Mouse (Mus musculus) C2C12 (cell line): ENCODE measurements at regions not wholly inside any gene's neighbourhood (a gene's known extent, or its start where the extent isn't known, plus 50 kb on each side); places are given as distances from the start of the nearest gene placed in this dataset.
"Not testable (repeated sequence)": the region's sequence is repeated elsewhere in the genome, so short reads cannot be mapped to it uniquely, and the experiment has no call there.

Experiments used
- H3K27me3 ChIP-seq: one replicate; pipeline ENCODE4 v1.6.1; 2011; ENCODE audit not compliant: control insufficient read depth, insufficient read depth, insufficient read length
- H3K36me3 ChIP-seq: one replicate; pipeline ENCODE4 v1.6.1; 2011; ENCODE audit not compliant: control insufficient read depth, insufficient read depth
- H3K4me3 ChIP-seq: one replicate; pipeline ENCODE4 v1.5.1; 2011; ENCODE audit warnings: mild to moderate bottlenecking, control low read depth; ENCODE audit not compliant: poor library complexity, insufficient read depth, severe bottlenecking
- H3K79me2 ChIP-seq: one replicate; pipeline ENCODE4 v1.6.1; 2011; ENCODE audit not compliant: control insufficient read depth, insufficient read depth
- H3K79me3 ChIP-seq: one replicate; pipeline ENCODE4 v1.6.1; 2011; ENCODE audit warnings: low read depth, control low read depth
- H3ac ChIP-seq: one replicate; pipeline ENCODE3; 2011; ENCODE audit warnings: low read depth; ENCODE audit not compliant: control insufficient read depth, insufficient read length
- CEBPB ChIP-seq: IDR thresholded peaks from one replicate; pipeline ENCODE4 v1.6.1; 2011; ENCODE audit warnings: low read depth, mild to moderate bottlenecking, control low read depth, moderate library complexity
- CTCF ChIP-seq: IDR thresholded peaks from one replicate; pipeline ENCODE4 v1.5.1; 2011; ENCODE audit not compliant: control insufficient read depth, insufficient read depth, insufficient read length
- FOSL1 ChIP-seq: IDR thresholded peaks from one replicate; pipeline ENCODE4 v1.8.0; 2011; ENCODE audit warnings: mild to moderate bottlenecking, low read length; ENCODE audit not compliant: poor library complexity, insufficient read depth, severe bottlenecking
- MAX ChIP-seq: IDR thresholded peaks from one replicate; pipeline ENCODE4 v1.6.1; 2011; ENCODE audit warnings: mild to moderate bottlenecking, control low read depth
- MYOD1 ChIP-seq: IDR thresholded peaks from one replicate; pipeline ENCODE4 v1.6.1; 2011; ENCODE audit warnings: low read depth; ENCODE audit not compliant: control insufficient read depth, insufficient read length
- MYOG ChIP-seq: IDR thresholded peaks from one replicate; pipeline ENCODE4 v1.6.1; 2011; ENCODE audit not compliant: control insufficient read depth, insufficient read length; ENCODE audit errors: extremely low read depth
- USF1 ChIP-seq: IDR thresholded peaks from one replicate; pipeline ENCODE4 v1.6.1; 2011; ENCODE audit warnings: low read depth, mild to moderate bottlenecking, control low read depth, moderate library complexity

GRCm38 (mm10) chr5:68351793-68352192 lies 320.2 kb downstream of the Grxcr1 start:
- Histone ChIP-seq H3K79me3 (no peaks in the 10 kb centered on the region), H3K79me2 (no peaks in the 10 kb centered on the region), H3K4me3 (no peak overlapping the region), H3ac (no peak overlapping the region), H3K27me3 (no peaks in the 10 kb centered on the region), H3K36me3 (no peaks in the 10 kb centered on the region)
- TF ChIP-seq MYOD1: no peak
- TF ChIP-seq FOSL1: no peak
- TF ChIP-seq MYOG: no peak
- no peak for TF ChIP-seq MAX
- no peak for TF ChIP-seq USF1
- TF ChIP-seq CTCF: no peak
- no peak for TF ChIP-seq CEBPB

DNA sequence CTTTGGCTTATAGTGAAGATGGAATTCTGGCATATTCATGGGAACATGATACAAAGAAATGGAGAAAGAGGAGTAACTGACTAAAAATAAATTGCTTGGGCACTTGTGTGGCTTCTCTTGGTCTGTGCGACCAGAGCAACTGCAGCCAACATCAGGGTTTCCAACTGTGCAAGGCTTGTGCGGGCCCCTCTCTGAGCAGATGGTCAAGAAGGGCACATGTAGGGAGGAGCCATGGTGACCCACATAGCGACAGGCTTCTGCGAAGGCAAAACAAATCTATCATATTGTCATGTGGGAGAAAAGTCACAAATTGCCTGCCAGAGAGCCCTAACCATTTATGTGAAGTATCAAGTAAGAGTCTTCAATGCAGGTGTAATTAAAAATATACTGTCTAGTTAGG lies 321.6 kb downstream of the Grxcr1 start:
- Histone ChIP-seq H3K4me3 (no peak overlapping the region), H3K36me3 (no peaks in the 10 kb centered on the region), H3ac (no peak overlapping the region), H3K79me2 (no peaks in the 10 kb centered on the region), H3K27me3 (no peaks in the 10 kb centered on the region), H3K79me3 (no peaks in the 10 kb centered on the region)
- no peak for TF ChIP-seq CEBPB
- TF ChIP-seq FOSL1: no peak
- no peak for TF ChIP-seq USF1
- TF ChIP-seq MYOD1: no peak
- no peak for TF ChIP-seq MYOG
- TF ChIP-seq MAX: no peak
- TF ChIP-seq CTCF: no peak

GRCm38 (mm10) chr5:68353816-68354215 lies 322.2 kb downstream of the Grxcr1 start:
- not testable (repeated sequence) for H3K36me3 ChIP-seq, H3K4me3 ChIP-seq, H3K79me2 ChIP-seq, H3ac ChIP-seq, H3K27me3 ChIP-seq, H3K79me3 ChIP-seq

GRCm38 (mm10) chr5:68361581-68362211 lies 330.1 kb downstream of the Grxcr1 start:
- Histone ChIP-seq H3ac (no peak overlapping the region), H3K36me3 (no peaks in the 10 kb centered on the region), H3K27me3 (no peaks in the 10 kb centered on the region), H3K79me2 (no peaks in the 10 kb centered on the region), H3K79me3 (no peaks in the 10 kb centered on the region), H3K4me3 (no peak overlapping the region)
- TF ChIP-seq CEBPB (no peak), MAX (no peak), MYOG (no peak), USF1 (no peak), CTCF (no peak), FOSL1 (no peak)

DNA sequence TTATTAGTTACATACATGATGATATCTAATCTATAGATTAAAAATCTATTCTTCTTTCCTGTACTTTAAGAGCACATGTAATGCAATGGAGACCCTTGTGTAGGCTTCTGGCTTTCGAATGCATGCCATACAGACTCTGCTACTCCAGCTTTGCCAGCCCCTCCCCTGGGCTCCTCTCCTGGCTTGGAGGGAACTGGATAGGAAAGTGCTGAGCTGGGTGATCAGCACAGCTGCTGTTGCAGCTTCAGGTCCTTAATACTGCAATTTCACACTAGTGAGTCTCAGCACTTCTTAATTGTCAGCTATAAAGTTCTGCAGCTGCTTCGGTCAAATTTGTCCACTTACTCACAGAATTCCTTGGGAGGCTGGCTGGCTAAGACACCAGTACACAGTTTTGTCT lies 341.4 kb downstream of the Grxcr1 start:
- Histone ChIP-seq H3K36me3 (no peaks in the 10 kb centered on the region), H3K79me2 (no peaks in the 10 kb centered on the region), H3ac (no peak overlapping the region), H3K79me3 (no peaks in the 10 kb centered on the region), H3K4me3 (no peak overlapping the region), H3K27me3 (no peaks in the 10 kb centered on the region)
- TF ChIP-seq FOSL1: no peak
- TF ChIP-seq CEBPB: no peak
- no peak for TF ChIP-seq MYOD1
- TF ChIP-seq MYOG: no peak
- no peak for TF ChIP-seq CTCF
- no peak for TF ChIP-seq USF1
- no peak for TF ChIP-seq MAX
